Mouse (Mus musculus): ENCODE measurements around the gene Hist1h2ad.

GRCm38 (mm10) chr13:23575271-23575851 lies 1.2 kb downstream of the Hist1h2ad start, which contains the start of gene Hist1h3d:
- TF ChIP-seq POLR2A (IDR thresholded peaks at IDR 0.05; ENCODE audit: insufficient read length, low read depth) = no peak
- no peak for TF ChIP-seq USF1 (IDR thresholded peaks at IDR 0.05; ENCODE audit: low read depth)
- no peak for TF ChIP-seq TCF12 (IDR thresholded peaks at IDR 0.05; ENCODE audit: insufficient read depth, poor library complexity, severe bottlenecking)
- no peak for TF ChIP-seq TCF3 (IDR thresholded peaks at IDR 0.05; ENCODE audit: insufficient read length, low read depth)
- no peak for TF ChIP-seq MAX (IDR thresholded peaks at IDR 0.05; ENCODE audit: low read depth)
- no peak for TF ChIP-seq E2F4 (IDR thresholded peaks at IDR 0.05; ENCODE audit: insufficient read depth)
- TF ChIP-seq MYOG (IDR thresholded peaks at IDR 0.05; ENCODE audit: control insufficient read depth in 1 of 3, insufficient read depth in 1 of 3, insufficient read length in 2 of 3, low read depth in 2 of 3) = no peak
- no peak for TF ChIP-seq MYOD1 (IDR thresholded peaks at IDR 0.05; ENCODE audit: control insufficient read depth in 1 of 3, insufficient read length in 2 of 3, low read depth in 2 of 3)
- no peak for TF ChIP-seq POLR2AphosphoS2 (IDR thresholded peaks at IDR 0.05; ENCODE audit: insufficient read length, low read depth)

Measured in myocyte (in vitro differentiated cells).